Mouse (Mus musculus) heart, postnatal 10 days (tissue): Measurements from ENCODE around the gene Strn3. TPM values are rescaled to one million over a fixed set of nuclear protein-coding genes. Genes with fewer than 3 reads are reported as not detected.

ENCODE experiments used
- DNase-seq, 2 experiments: peaks; one replicate each; pipeline ENCODE4 v3.0.0; 2021
- intact Hi-C: fragments of 180-260 bp; cut with DNase I; formaldehyde crosslinking; loops from one replicate; pipeline ENCODE4 v1.15.1; 2025
- total RNA-seq, 2 experiments: library from RNA; stranded (reverse); gene quantifications; 2 replicates each; pipeline ENCODE4 v1.2.3; 2021

The Strn3 gene
- total RNA-seq: 10 to 100 TPM; 88.2 to 97.4 TPM

GRCm38 (mm10) chr12:51691845-51692632 lies at the start of gene Strn3:
Gene Strn3 (minus strand): TSS chr12:51691897.
- peak; percentile 97 to 98 for DNase-seq
- intact Hi-C loops: loop anchor here (2.0 kb wide), 2 partner anchors 15 to 25 kb away; no protein-coding TSS in a partner anchor

- intact Hi-C loops: no loop called here
- no peak for DNase-seq
Measured at GRCm38 (mm10) chr12:51736807-51737206, 45.1 kb upstream of the Strn3 start.

DNA sequence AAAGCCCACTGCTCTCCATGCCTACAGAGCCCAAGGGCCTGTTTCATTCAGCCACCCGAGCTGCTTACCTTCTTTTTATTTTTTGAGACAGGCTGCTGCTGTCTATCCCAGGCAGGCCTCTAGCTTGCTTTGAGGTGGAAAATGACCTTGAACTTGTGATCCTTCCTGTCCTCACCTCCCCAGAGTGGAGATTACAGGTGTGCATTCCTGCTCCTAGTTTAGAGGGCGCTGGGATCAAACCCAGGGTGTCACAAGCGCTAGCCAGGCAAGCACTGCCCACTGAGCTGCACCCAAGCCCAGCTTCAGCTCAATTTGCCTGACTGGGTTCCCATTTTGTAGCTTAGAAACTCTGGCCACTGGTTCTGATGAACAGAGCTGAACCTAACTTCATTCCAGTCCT lies 44.7 kb upstream of the Strn3 start:
- intact Hi-C loops: no loop called here
- DNase-seq: no peak

DNA sequence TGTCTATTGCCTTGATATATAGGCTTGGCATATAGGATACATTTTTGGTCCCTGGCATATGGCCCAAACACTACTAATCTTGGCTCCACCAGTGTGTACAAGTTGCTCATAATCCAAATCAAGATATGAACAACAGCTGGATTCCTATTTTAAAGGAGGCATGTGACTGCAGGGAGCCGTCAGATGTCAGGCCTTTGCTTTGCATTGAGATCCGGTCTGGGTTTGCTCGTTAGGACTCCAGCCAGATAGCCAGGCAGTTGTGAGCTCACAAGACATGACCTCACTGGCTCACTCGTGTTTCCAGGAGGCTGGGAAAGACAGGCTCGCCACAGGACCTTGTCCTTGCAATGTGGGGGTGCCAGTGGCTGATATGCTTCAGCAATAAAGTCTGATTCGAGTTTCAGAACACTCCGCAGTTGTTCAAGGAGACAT lies 44.2 kb upstream of the Strn3 start:
- intact Hi-C loops: no loop called here

DNA sequence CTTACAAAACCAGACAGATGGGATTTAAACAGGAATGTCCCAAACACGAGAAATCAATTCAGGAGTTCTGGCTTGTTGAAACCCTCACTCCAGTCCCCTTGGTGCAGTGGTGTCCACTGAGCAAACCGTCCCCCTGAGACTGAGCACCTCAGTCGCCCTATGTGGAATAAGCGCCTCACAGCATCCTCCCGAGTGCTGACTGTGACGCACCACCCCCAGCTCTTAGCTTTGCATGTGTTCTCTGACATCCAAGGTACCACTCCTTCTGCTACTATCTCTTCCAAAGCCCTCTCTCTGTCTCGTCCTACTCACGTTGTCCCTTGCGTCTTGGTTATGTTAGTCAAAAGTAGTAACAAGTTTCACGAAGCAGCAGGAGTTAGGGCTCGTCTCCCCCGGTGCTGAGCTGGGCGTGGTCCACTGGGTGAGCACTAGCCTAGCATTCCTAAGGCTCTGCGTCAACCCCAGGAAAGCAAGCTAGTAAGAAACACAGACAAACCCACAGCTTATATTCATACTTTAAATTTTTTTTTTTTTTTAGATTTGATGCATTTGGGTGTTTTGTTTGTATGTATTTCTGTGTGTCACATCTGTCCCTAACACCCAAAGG lies 43.0 kb upstream of the Strn3 start:
- DNase-seq: peak in 1 of 2 experiments; percentile 27
- intact Hi-C loops: no loop called here

More for the DNA sequence above, 44.2 kb upstream of the Strn3 start:
- DNase-seq: peak in 1 of 2 experiments; percentile 26

DNA sequence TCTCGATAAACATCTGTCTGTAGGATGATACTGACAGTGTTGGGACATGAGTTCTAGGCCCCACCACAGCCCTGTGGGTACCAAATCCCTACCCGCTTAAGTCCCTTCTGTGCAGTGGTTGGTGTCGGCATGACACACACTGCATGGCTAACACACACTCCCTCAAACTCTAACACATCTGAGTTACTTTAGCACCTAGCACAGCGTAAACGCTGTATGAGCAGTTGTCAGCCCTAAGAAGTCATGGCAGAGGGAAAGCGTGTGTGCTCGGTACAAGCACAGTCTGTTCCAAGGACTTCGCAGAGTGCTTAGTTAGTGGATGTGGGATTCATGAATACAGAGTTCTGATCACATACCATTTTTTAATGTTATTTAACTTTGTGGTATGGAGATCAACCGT lies 38.1 kb upstream of the Strn3 start:
- intact Hi-C loops: loop anchor here (2.0 kb wide), 1 partner anchor 19 kb away; no protein-coding TSS in a partner anchor
- DNase-seq: no peak

- DNase-seq: peak; percentile 78 to 85
- intact Hi-C loops: loop anchor here (2.0 kb wide), 1 partner anchor 18 kb away; no protein-coding TSS in a partner anchor
Measured at GRCm38 (mm10) chr12:51729058-51729457, 37.4 kb upstream of the Strn3 start.

DNA sequence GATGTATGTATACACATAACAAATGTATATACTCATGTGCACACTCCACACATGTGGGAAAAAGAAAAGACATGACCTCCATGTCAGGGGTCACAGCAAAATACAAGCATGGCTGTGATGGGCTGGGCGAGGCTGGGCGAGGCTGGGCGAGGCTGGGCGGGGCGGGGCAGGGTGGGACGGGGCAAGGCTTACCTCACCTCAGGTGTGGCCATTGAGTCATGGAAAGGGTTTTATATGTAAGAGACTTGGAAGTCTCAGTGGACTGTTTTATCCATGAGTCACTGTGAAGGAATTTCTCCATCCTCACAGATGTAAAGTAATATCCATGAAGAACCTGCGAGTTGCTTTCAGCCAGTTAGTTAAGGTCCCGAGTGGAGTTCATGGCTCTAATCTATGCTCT lies 30.1 kb upstream of the Strn3 start:
- no peak for DNase-seq
- intact Hi-C loops: no loop called here

GRCm38 (mm10) chr12:51718617-51719016 lies 26.9 kb upstream of the Strn3 start:
- intact Hi-C loops: no loop called here

DNA sequence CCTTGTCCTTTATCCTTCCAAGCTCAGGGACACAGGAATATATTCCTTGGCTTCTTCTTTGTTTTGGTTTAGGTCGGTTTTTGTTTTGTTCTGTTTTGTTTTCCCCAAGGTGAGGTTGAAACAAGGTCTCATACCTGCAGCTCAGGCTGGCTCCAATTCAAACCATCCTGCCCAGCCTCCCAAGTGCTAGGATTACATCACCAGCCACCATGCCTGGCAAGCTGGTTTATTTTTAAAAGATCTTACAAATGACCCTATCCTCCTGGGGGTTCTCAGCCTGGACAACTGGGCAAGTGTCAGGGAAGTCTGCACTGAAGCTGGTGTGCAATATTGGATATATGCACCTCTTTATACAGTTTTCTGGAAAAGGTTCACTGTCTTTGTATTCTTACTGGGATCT lies 21.0 kb upstream of the Strn3 start:
- intact Hi-C loops: no loop called here
- no peak for DNase-seq

More at GRCm38 (mm10) chr12:51718617-51719016, 26.9 kb upstream of the Strn3 start:
- no peak for DNase-seq

GRCm38 (mm10) chr12:51710154-51710553 lies 18.5 kb upstream of the Strn3 start:
- no peak for DNase-seq
- intact Hi-C loops: loop anchor here (2.0 kb wide), 1 partner anchor 19 kb away; no protein-coding TSS in a partner anchor

- no peak for DNase-seq
- intact Hi-C loops: loop anchor here (2.0 kb wide), 1 partner anchor 19 kb away; no protein-coding TSS in a partner anchor
Measured at GRCm38 (mm10) chr12:51709741-51710140, 18.0 kb upstream of the Strn3 start.

DNA sequence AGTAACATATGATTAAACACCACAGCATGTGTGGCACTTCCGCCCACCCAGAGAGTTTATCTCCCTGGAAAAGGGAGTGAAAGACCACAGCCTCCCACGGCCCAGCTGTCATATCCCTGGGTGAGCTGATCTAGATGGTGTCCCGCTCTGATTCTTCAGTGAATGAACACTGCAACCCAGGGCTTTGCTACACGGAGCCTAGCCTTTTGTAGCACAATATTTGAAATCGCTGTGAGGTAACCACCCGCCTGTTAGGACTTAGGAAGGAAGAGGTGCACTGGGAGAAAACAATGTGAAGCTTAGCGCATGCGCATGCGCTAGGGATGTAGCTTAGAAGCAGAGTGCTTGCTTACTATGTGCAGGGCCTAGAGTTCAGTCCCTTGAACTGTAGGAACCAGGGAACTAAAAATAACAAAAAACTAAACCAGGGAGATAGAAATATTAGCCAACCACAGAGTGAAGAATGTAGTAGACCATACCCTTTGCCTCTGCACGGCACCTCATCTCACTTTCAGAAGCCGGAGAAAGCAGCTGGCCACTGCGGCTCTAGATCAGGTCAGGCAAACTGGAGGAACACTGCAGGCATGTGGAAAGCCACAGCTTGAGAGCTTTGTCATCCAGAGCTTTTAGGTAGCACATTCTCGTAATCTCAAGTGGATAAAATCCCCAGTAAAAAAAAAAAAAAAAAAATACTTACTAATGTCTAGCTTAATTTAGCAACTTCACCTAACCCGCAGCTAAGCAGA lies 17.4 kb upstream of the Strn3 start:
- DNase-seq: peak; percentile 60 to 62
- intact Hi-C loops: no loop called here

GRCm38 (mm10) chr12:51706673-51707235 lies 15.1 kb upstream of the Strn3 start:
- no peak for DNase-seq
- intact Hi-C loops: no loop called here

- intact Hi-C loops: no loop called here
- DNase-seq: no peak
Measured at GRCm38 (mm10) chr12:51705778-51706177, 14.1 kb upstream of the Strn3 start.

DNA sequence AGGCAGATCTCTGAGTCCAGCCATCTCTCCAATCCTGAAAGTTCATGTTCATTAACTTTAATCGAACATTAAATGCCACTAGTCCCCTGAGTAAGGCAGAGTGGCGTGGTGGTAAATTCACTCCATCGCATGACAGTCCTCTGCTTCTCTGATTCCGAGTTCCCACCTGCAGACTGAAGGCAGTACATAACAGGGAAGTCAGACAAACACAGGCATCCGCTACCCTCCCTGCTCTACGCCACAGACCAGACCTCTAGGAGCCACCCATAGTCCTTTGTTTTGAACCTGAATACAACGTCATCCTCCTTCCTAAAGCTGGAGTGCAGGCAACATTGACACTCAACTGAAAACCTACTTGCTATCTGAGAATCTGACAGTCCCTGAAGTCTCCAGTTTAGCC lies 12.9 kb upstream of the Strn3 start:
- no peak for DNase-seq
- intact Hi-C loops: no loop called here

GRCm38 (mm10) chr12:51703859-51704258 lies 12.2 kb upstream of the Strn3 start:
- intact Hi-C loops: no loop called here
- no peak for DNase-seq

GRCm38 (mm10) chr12:51701723-51702122 lies 10.0 kb upstream of the Strn3 start:
- intact Hi-C loops: no loop called here
- DNase-seq: no peak

DNA sequence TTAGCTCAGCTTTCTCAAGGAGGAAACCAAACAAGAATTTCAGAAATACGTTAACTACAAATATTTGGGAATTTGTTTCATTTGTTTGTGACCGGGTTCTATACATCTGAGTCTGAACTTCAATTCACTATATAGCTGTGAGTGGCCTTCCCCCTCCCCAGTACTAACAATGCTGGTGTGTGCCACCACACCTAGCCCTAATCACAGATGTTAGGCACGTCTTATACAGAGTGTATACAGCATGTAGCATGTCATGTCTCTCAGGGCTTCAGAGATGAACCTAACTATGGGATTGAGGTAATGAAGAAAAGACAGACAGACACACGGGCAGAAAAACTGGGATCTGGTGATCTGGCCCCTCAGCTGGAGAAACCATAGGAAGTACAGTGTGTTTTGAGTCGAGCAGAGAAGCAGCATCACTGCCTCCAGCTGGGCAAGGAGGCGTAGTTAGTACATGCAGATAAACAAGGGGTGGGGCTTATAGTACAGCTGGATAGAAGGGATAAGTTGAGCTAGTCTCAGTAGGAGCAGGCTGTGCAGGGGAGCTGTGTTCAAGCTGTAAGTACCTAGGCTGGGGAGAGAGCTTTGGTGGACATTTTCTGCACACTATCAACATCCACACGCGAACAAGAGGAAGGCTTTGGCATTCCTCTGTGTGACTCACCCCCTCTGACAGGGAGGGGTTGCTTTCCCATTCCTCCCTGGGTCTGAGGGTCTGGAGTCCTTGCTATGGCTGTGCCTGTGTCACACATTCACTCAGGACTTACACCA lies 8.1 kb upstream of the Strn3 start:
- DNase-seq: no peak
- intact Hi-C loops: no loop called here

DNA sequence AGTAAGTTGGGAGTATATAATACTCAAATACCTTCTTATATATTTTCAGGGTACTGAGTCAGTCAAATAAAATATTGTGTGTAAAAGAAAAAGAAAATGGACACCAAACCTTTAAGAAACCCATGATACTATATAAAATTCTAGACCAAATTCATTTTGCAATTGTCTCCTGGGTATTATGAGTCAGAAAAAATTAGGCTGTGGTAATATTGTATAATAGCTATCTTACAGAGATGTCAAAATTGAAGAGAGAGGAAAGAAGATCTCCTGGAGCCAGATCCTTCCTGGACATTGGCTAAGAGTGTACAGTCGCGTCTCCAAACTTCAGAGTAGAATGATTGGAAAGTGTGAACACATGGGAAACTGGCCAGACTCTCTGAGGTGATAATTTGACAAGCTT lies 4.5 kb upstream of the Strn3 start:
- DNase-seq: no peak
- intact Hi-C loops: no loop called here
